Mouse (Mus musculus) brain, embryonic 14.5 days (tissue): ENCODE measurements around the gene Il2ra. TPM values are rescaled to one million over a fixed set of nuclear protein-coding genes. Genes with fewer than 3 reads are reported as not detected.

ENCODE experiments used
- DNase-seq: peaks from one replicate; pipeline ENCODE4 v3.0.0-alpha.2; 2011; ENCODE audit warnings: low read depth
- CTCF ChIP-seq: fragments of 200-500 bp; IDR thresholded peaks from 2 replicates; pipeline ENCODE4 v1.5.1; 2012; ENCODE audit warnings: inconsistent platforms, mild to moderate bottlenecking, moderate library complexity, borderline replicate concordance; ENCODE audit not compliant: insufficient read depth, insufficient read length; ENCODE audit errors: extremely low read depth
- POLR2A ChIP-seq: fragments of 200-500 bp; IDR thresholded peaks from 2 replicates; pipeline ENCODE4 v1.6.1; 2012; ENCODE audit warnings: mild to moderate bottlenecking, inconsistent platforms, borderline replicate concordance; ENCODE audit not compliant: poor library complexity, insufficient read depth, insufficient read length, severe bottlenecking; ENCODE audit errors: extremely low read depth
- polyA plus RNA-seq: library from polyadenylated mRNA; depleted of rRNA; stranded (reverse); fragments of >200 nt; gene quantifications from 2 replicates; pipeline ENCODE4 v1.2.3, GENCODE M21; 2012

The Il2ra gene
- polyA plus RNA-seq, 1 experiment: 0.01 TPM

DNA sequence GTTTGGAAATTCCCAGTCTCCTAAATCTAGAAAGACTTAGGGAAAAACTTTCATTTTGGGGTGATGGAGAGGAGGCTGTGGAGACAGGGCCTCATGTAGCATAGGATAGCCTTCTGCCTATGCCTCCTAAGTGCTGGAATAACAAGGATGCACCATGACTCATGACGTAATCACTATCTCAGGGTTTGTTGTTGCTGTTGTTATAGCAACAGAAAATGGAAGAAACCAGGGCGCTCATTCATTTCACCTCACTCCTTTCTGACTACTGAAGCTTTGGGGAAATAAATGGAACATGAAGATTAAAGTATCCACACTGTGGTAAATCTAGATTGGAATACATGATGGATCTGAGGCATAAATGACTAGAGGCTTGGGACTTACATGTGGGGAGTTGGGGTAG, 18.9 kb upstream of the Il2ra start:
- TF ChIP-seq CTCF (no peak), POLR2A (no peak)
- DNase-seq: no peak

- TF ChIP-seq POLR2A (no peak), CTCF (no peak)
- no peak for DNase-seq
These were observed 16.7 kb upstream of the Il2ra start, which contains the start of gene Gm17490 for GRCm38 (mm10) chr2:11625890-11626289. Gene Gm17490, minus strand, starts transcription at chr2:11626264.

- DNase-seq: no peak
- no peak for TF ChIP-seq POLR2A
- TF ChIP-seq CTCF: no peak
These were observed 7.6 kb upstream of the Il2ra start for GRCm38 (mm10) chr2:11635035-11635434.

GRCm38 (mm10) chr2:11635471-11636137, 7.0 kb upstream of the Il2ra start:
- TF ChIP-seq POLR2A (no peak), CTCF (no peak)
- no peak for DNase-seq

DNA sequence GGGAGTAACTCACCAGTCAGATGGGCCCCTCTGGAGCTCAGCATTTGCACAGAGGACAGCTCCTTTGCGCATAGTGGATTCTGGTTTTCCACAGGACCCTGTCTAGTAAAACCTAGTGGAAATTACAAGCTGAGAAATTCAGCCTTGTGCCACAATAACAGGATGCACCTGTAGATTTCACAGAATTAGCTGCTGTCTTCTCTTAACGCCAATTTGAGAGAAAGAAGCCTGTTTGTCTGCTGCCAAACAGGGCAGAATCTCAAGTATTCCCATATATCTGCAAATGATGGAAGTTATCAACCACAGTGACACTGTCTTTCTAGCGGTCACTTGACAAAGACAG, 6.5 kb upstream of the Il2ra start:
- TF ChIP-seq POLR2A (no peak), CTCF (no peak)
- no peak for DNase-seq

DNA sequence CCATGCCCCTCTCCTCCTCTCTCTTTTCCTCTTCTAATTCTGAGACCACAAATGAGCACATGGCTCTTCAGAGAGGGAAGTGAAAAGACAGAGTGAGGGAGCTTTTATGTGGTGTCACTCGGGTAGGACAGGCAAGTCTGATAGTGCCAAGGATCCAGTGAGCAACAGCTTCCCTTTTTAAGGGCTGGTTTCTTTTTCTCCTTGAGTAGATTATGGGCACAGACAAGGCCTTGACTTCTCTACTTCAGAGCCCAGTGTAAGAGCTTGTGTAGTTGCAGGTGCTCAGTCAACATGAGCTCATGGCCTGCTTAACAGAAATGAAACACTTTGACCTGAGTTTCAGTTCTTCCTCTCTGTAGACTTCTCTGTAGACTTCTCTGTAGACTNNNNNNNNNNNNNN, 5.5 kb upstream of the Il2ra start:
- TF ChIP-seq CTCF (no peak), POLR2A (no peak)
- DNase-seq: no peak

GRCm38 (mm10) chr2:11644057-11644456, 1.4 kb downstream of the Il2ra start:
- TF ChIP-seq POLR2A (no peak), CTCF (no peak)
- no peak for DNase-seq

GRCm38 (mm10) chr2:11645297-11645696, 2.7 kb downstream of the Il2ra start:
- TF ChIP-seq POLR2A: no peak
- TF ChIP-seq CTCF: no peak
- no peak for DNase-seq

DNA sequence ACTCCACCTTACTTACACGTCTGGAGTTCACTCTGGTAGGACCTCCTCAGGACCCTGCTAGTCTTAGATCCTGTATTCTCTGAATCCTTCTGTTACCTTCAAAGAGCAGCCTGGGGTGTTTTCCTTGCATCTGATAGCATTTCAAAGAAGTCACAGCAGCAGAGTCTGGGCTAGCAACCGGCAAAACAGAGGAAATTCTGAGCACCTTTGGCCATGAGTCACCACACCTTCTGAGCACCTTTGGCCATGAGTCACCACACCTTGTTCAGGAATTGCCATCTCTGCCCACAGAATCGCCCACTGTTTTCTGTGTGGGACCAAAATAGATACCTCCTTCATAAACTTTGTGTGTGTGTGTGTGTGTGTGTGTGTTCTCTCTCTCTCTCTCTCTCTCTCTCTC, 8.9 kb downstream of the Il2ra start:
- TF ChIP-seq POLR2A: no peak
- no peak for TF ChIP-seq CTCF
- DNase-seq: no peak

GRCm38 (mm10) chr2:11652196-11652595, 9.6 kb downstream of the Il2ra start:
- TF ChIP-seq CTCF: no peak
- TF ChIP-seq POLR2A: no peak
- DNase-seq: no peak

- TF ChIP-seq CTCF (no peak), POLR2A (no peak)
- no peak for DNase-seq
These were observed 10.2 kb downstream of the Il2ra start for GRCm38 (mm10) chr2:11652780-11653179.

DNA sequence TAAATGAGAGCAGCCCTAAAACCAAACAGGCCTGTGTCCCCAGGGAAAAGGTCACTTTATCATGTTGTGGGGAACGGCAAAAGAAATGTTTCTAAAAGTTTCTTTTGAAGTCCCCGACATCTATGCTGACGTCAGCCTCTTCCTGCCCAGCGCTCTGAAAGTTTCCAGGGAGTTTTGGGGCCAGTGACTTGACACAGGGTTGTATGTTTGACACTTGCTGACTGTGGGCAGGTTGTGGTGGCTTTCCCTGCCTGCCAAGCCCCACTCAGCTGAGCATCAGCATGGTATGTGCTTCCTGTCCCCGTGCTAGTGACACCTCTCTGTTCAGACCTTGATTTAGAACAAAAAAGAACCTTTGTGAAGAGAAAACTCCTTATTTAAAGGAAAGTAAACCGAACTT, 10.7 kb downstream of the Il2ra start:
- TF ChIP-seq CTCF (no peak), POLR2A (no peak)
- DNase-seq: no peak

DNA sequence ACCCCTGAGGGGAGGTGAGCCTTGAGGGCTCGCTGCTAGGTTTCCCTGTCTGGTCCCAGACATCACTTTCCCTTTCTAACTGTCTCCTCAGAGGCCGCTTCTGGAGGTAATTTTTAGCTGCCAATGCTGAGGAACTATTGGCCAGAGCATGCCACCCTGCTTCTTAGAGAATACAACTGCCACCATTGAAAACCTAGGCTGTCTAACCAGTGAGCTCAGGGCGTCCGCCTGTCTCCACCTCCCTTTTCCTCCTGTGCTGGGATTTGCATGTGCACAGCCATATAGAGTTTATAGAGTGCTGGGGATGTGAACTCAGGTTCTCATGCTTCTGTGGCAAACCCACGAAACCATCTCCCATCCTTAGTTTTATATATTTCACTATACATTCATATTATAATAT, 11.2 kb downstream of the Il2ra start:
- no peak for TF ChIP-seq POLR2A
- TF ChIP-seq CTCF: no peak
- DNase-seq: no peak
